Mouse (Mus musculus) intestine, embryonic 16.5 days (tissue): ENCODE results near the gene Slc6a6. TPM values are rescaled to one million over a fixed set of nuclear protein-coding genes. Genes with fewer than 3 reads are reported as not detected.

Experiments used
- ATAC-seq: fragments of 200-750 bp; cut with Nextera tagmentation; 2 replicates; pipeline ENCODE4 v1.8.0; 2017; ENCODE audit warnings: moderate TSS enrichment, moderate library complexity
- H3K27ac ChIP-seq: fragments of 300-500 bp; sonication (generic); 2 replicates; pipeline ENCODE4 v1.5.1; 2014; ENCODE audit warnings: mild to moderate bottlenecking, low read length
- H3K27me3 ChIP-seq: fragments of 300-500 bp; sonication (generic); replicated peaks from 2 replicates; pipeline ENCODE4 v1.6.1; 2014; ENCODE audit warnings: low read length, control low read depth, mixed read lengths; ENCODE audit not compliant: control insufficient read depth, insufficient read depth
- H3K36me3 ChIP-seq: fragments of 300-500 bp; sonication (generic); 2 replicates; pipeline ENCODE4 v1.6.1; 2014; ENCODE audit warnings: low read length, control low read depth; ENCODE audit not compliant: control insufficient read depth, insufficient read depth
- H3K4me1 ChIP-seq: fragments of 300-500 bp; sonication (generic); 2 replicates; pipeline ENCODE4 v1.6.1; 2014; ENCODE audit warnings: low read length, control low read depth, mixed read lengths; ENCODE audit not compliant: control insufficient read depth, insufficient read depth
- H3K4me2 ChIP-seq: fragments of 300-500 bp; sonication (generic); 2 replicates; pipeline ENCODE4 v1.6.1; 2014; ENCODE audit warnings: low read depth, low read length, control low read depth
- H3K4me3 ChIP-seq: fragments of 300-500 bp; sonication (generic); 2 replicates; pipeline ENCODE4 v1.5.1; 2014; ENCODE audit warnings: mild to moderate bottlenecking, low read length
- H3K9ac ChIP-seq: fragments of 300-500 bp; sonication (generic); 2 replicates; pipeline ENCODE4 v1.6.1; 2014; ENCODE audit warnings: low read depth, low read length
- H3K9me3 ChIP-seq: fragments of 300-500 bp; sonication (generic); 2 replicates; pipeline ENCODE4 v1.6.1; 2016; ENCODE audit warnings: low read length, control low read depth; ENCODE audit not compliant: control insufficient read depth
- WGBS: fragments of 180-500 bp; shearing (Covaris S2); extraction: QIAGEN DNeasy Blood & Tissue Kit; methylation state at CpG from one replicate; pipeline ENCODE4 v1.1.7; 2014; 5-methylcytosine and 5-hydroxymethylcytosine counted together
- polyA plus RNA-seq: library from polyadenylated mRNA; unstranded; fragments of >200 nt; fragmentation: Nextera tagmentation; extraction: Ambion mirVana; gene quantifications from 2 replicates; pipeline ENCODE4 v1.2.1, GENCODE M21; 2015

Gene Slc6a6
- polyA plus RNA-seq, 1 experiment from 2014 or later: 103 TPM

DNA sequence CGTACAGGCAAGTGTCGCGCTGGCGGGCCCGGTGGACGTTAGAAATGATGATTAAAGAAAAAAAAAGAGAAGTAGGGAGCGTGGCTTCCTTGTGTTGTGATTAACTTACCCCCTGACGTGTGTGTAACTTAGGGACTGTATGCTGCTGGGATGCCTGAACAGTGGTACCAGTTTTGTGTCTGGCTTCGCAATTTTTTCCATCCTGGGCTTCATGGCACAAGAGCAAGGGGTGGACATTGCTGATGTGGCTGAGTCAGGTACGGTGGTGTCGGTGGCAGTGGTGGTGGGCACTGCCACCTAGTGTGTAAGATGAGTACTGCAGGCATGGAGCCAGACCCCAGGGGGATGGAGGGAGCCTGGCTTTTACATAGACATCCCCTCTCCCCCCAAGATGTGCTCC lies 57.2 kb downstream of the Slc6a6 start:
- peak; percentile 53 for ATAC-seq
- peaks cover 28% of the 10 kb centered on the region for H3K36me3 ChIP-seq
- no peaks in the 10 kb centered on the region for H3K9me3 ChIP-seq
- no peak overlapping the region for H3K4me2 ChIP-seq
- 61% methylated on average over 11 of the region's 11 CpGs for WGBS
- H3K4me3 ChIP-seq: no peak overlapping the region
- H3K4me1 ChIP-seq: peaks cover 17% of the 10 kb centered on the region
- no peak overlapping the region for H3K9ac ChIP-seq
- H3K27me3 ChIP-seq: no peaks in the 10 kb centered on the region
- no peak overlapping the region for H3K27ac ChIP-seq

DNA sequence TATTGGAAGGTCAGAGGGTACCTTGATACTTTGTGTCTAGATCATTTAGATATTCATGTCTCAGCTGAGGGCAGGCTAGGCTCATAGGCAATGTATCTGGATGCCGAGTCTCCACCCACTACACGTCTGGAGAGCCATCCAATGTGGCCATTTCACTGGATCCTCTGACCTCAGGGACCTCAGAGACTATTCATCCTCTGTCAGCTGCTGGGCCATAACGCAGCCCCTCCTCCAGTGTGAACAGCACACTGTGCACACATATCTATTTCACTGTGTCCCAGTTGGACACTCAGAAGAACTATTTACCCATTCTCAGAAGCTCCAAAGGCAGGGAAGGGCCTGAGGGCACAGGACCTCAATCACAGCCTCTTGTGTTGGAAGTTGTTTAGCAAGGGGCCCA lies 58.6 kb downstream of the Slc6a6 start:
- WGBS: 74% methylated on average over 3 of the region's 3 CpGs
- ATAC-seq: no peak

DNA sequence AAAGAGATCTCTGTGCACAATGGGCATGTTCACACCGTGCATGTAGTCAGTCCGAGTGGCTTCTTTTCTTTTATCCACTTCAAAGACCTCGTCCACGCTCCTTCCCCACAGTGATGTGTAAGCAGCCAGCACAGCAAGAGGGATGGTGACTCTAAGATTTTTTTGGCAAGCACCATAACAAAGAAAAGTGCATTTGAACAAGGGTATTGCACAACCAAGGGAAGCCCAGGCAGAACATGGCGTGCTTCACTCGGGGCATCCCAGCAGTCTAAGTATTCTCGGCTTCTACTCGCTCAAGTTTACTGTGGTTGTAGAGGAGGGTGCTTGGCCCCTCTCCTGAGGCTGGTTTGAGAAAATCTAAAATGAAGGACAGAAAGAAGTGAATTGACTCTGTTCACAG lies 59.1 kb downstream of the Slc6a6 start:
- 90% methylated on average over 8 of the region's 8 CpGs for WGBS
- ATAC-seq: no peak
- no peak overlapping the region for H3K4me2 ChIP-seq
- no peak overlapping the region for H3K27ac ChIP-seq
- H3K27me3 ChIP-seq: no peaks in the 10 kb centered on the region
- H3K4me1 ChIP-seq: no peaks in the 10 kb centered on the region
- H3K9ac ChIP-seq: no peak overlapping the region
- no peaks in the 10 kb centered on the region for H3K9me3 ChIP-seq
- peaks cover 32% of the 10 kb centered on the region for H3K36me3 ChIP-seq
- no peak overlapping the region for H3K4me3 ChIP-seq

More for the DNA sequence above, 58.6 kb downstream of the Slc6a6 start:
- Histone ChIP-seq H3K9me3 (no peaks in the 10 kb centered on the region), H3K27me3 (no peaks in the 10 kb centered on the region), H3K4me1 (0 out of 2 replicates have a peak, but pooled peaks cover 4% of the 10 kb centered on the region), H3K4me2 (no peak overlapping the region), H3K9ac (no peak overlapping the region), H3K27ac (no peak overlapping the region), H3K4me3 (no peak overlapping the region), H3K36me3 (peaks cover 30% of the 10 kb centered on the region)

DNA sequence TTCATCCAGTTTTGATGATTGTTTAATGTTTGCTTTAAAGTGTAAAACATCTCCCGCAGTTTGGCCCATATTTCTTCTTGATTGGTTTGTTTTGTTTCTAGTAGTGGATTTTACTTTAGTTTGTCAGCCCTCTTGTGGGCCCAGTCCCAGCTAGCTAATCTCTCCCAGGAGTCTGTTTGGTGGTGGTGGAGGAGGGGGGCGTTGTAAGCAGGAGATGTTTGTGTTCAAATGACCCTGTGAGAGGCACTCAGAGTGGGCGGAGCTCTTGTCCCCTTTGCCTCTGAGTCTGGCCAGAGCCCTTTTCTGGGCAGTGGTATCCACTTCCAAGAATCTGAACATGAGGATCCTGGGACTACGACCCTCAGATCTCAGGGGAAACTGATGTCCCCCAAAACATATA lies 60.0 kb downstream of the Slc6a6 start:
- H3K4me3 ChIP-seq: no peak overlapping the region
- H3K27me3 ChIP-seq: no peaks in the 10 kb centered on the region
- H3K9me3 ChIP-seq: 0 out of 2 replicates have a peak, but pooled peaks cover under 1% of the 10 kb centered on the region
- 43% methylated on average over 4 of the region's 4 CpGs for WGBS
- ATAC-seq: no peak
- H3K9ac ChIP-seq: no peak overlapping the region
- no peak overlapping the region for H3K27ac ChIP-seq
- peaks cover 40% of the 10 kb centered on the region for H3K36me3 ChIP-seq
- H3K4me2 ChIP-seq: no peak overlapping the region
- H3K4me1 ChIP-seq: no peaks in the 10 kb centered on the region

DNA sequence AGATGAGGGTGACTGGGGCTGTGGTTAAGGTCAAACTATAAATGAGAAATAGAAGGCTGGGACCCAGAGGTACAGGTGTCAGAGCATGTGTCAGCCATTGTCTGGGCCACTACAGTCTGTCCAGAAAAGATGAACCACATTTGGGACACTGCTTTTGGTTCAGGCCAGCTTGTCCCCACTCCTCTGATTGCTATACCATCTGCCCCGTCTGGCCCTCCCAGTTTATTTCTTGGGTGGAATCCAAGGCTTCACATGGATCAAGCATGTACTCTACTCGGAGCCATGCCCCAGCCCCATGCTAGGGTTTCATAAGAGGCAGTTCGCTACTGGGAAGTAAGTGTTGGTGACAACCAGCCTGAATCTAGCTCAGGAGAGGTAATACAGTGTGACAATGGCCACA lies 61.4 kb downstream of the Slc6a6 start:
- Histone ChIP-seq H3K4me1 (no peaks in the 10 kb centered on the region), H3K9ac (no peak overlapping the region), H3K27me3 (no peaks in the 10 kb centered on the region), H3K4me3 (no peak overlapping the region), H3K9me3 (0 out of 2 replicates have a peak, but pooled peaks cover 3% of the 10 kb centered on the region), H3K27ac (no peak overlapping the region), H3K36me3 (peaks cover 44% of the 10 kb centered on the region), H3K4me2 (no peak overlapping the region)
- 89% methylated on average over 3 of the region's 3 CpGs for WGBS
- no peak for ATAC-seq

DNA sequence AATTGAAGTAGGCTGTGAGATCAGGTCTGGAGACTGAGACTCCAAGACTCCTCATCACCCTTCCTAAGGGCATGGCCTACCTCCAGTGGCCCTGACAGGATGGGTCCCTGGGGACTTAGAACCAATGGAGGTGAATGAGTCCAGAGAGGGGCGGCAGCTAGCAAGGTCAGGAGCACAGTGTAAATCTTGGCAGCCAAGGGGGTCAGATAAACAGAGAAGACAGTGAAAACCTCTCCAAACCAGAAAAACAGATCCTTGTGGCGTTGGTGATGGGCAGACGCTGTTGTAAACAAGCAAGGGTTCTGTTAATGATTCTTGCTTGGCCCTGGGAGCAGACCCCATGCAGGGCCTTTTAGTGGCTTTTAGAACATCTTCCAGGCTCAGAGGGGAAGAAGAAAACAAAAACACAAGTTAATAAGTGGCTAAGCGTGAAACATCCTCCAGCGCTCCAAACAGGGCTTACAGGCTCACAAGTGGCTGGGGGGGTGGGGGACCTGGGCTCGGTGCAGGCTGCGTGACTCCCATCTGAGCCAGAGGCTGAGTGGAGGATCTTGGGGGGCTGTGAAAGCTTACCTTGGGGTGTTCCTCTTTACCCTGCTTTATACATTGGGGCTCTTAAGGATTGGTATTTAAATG lies 62.2 kb downstream of the Slc6a6 start:
- WGBS: 52% methylated on average over 7 of the region's 7 CpGs
- no peak for ATAC-seq
- H3K27me3 ChIP-seq: no peaks in the 10 kb centered on the region
- H3K36me3 ChIP-seq: peaks cover 46% of the 10 kb centered on the region
- H3K4me3 ChIP-seq: no peak overlapping the region
- H3K4me1 ChIP-seq: no peaks in the 10 kb centered on the region
- no peak overlapping the region for H3K27ac ChIP-seq
- H3K9me3 ChIP-seq: 0 out of 2 replicates have a peak, but pooled peaks cover 3% of the 10 kb centered on the region
- H3K9ac ChIP-seq: no peak overlapping the region
- no peak overlapping the region for H3K4me2 ChIP-seq

DNA sequence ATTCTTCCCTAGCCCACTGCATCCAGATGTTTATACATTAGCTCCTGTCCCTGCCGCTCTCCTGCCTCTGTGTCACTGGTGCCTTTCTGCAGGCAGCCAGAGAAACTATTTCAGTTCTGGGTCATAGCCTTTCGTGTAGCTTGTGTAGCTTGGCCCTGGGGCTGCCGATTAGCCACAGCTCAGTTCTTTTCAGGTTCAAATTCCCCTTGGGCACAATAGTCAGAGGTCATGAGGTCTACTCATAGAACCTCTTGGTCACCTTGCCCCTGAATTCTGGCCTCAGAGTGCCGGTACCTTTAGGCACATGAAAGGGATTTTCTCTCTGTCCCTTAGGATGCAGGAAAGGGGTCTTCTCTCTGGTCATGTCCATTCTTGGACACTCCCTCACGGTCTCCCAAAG lies 62.9 kb downstream of the Slc6a6 start:
- 0 out of 2 replicates have a peak, but pooled peaks cover 3% of the 10 kb centered on the region for H3K9me3 ChIP-seq
- no peaks in the 10 kb centered on the region for H3K4me1 ChIP-seq
- H3K27me3 ChIP-seq: no peaks in the 10 kb centered on the region
- no peak overlapping the region for H3K9ac ChIP-seq
- no peak for ATAC-seq
- H3K27ac ChIP-seq: no peak overlapping the region
- H3K4me3 ChIP-seq: no peak overlapping the region
- 64% methylated on average over 5 of the region's 5 CpGs for WGBS
- H3K4me2 ChIP-seq: no peak overlapping the region
- H3K36me3 ChIP-seq: peaks cover 40% of the 10 kb centered on the region

DNA sequence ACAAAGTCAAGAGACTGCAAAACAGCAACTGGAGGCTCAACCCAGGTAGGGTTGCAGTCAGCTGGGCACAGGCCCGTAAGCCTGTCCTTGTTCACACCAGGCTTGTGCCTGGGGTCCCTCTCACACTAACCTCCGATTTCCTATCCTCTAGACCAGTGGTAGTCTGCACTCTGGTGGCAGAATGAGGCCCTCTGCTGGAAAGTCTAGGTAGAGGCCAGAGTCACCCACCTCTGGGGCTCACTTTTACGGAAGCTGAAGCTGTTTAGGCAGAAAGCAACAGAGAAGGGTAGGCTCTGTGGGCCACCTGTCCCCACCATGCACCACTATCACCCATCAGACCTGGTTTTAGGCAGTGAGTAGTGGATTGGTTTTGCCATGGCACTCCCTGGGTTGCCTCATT lies 67.1 kb downstream of the Slc6a6 start:
- Histone ChIP-seq H3K27me3 (no peaks in the 10 kb centered on the region), H3K36me3 (peaks cover 23% of the 10 kb centered on the region), H3K9me3 (0 out of 2 replicates have a peak, but pooled peaks cover 3% of the 10 kb centered on the region), H3K4me2 (no peak overlapping the region), H3K4me1 (no peaks in the 10 kb centered on the region), H3K27ac (no peak overlapping the region), H3K9ac (no peak overlapping the region), H3K4me3 (no peak overlapping the region)
- ATAC-seq: no peak
- WGBS: 70% methylated on average over 3 of the region's 3 CpGs

DNA sequence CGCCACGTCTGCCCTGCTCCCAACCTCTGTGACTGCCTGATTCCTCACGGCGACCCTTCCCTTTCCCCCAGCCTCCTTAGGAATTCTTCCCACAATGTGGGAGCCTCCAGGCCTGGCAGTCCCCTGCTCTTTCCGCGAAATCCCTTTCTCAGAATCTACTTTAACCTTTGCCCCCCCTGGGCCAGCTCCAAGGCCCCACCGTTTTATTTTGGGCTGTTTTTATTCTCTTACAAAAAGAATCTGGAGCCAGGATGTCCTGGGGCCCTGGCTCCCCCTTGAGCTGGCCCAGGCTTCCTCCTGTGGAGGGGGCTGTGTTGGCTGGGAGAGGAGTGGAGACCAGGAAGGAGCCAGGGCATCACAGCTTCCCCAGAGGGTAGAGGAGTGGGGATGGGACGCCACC lies 69.0 kb downstream of the Slc6a6 start:
- Histone ChIP-seq H3K27me3 (no peaks in the 10 kb centered on the region), H3K27ac (no peak overlapping the region), H3K9ac (no peak overlapping the region), H3K4me2 (no peak overlapping the region), H3K4me1 (no peaks in the 10 kb centered on the region), H3K4me3 (no peak overlapping the region), H3K36me3 (peaks cover 16% of the 10 kb centered on the region), H3K9me3 (0 out of 2 replicates have a peak, but pooled peaks cover 3% of the 10 kb centered on the region)
- ATAC-seq: no peak
- 74% methylated on average over 8 of the region's 8 CpGs for WGBS

DNA sequence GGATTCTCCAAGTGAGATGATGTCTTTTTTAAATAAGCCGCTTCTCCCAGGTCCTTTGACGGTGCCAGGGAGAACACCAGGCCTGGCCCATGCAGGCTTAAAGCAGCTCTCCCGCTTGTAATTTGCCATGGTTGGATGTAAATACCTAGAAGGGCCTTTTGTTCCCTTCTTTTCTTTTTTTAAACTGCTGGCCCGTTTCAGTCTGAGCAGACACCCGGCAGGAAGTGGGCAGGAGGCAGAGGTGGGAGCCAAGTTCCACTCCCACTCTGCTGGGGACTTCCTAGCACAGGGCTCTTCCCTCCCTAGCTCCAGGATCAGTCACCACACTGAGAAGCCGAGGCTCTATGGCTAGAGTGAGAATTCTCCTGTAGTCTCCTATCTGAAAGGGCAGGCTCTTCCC lies 70.2 kb downstream of the Slc6a6 start:
- peaks cover 6% of the 10 kb centered on the region for H3K36me3 ChIP-seq
- H3K9ac ChIP-seq: no peak overlapping the region
- WGBS: 64% methylated on average over 6 of the region's 6 CpGs
- H3K27me3 ChIP-seq: no peaks in the 10 kb centered on the region
- H3K9me3 ChIP-seq: 0 out of 2 replicates have a peak, but pooled peaks cover 1% of the 10 kb centered on the region
- H3K4me3 ChIP-seq: no peak overlapping the region
- H3K27ac ChIP-seq: no peak overlapping the region
- ATAC-seq: no peak
- no peak overlapping the region for H3K4me2 ChIP-seq
- no peaks in the 10 kb centered on the region for H3K4me1 ChIP-seq
